Mouse (Mus musculus): ENCODE data around the gene Txnl4b.

Gene Txnl4b

DNA sequence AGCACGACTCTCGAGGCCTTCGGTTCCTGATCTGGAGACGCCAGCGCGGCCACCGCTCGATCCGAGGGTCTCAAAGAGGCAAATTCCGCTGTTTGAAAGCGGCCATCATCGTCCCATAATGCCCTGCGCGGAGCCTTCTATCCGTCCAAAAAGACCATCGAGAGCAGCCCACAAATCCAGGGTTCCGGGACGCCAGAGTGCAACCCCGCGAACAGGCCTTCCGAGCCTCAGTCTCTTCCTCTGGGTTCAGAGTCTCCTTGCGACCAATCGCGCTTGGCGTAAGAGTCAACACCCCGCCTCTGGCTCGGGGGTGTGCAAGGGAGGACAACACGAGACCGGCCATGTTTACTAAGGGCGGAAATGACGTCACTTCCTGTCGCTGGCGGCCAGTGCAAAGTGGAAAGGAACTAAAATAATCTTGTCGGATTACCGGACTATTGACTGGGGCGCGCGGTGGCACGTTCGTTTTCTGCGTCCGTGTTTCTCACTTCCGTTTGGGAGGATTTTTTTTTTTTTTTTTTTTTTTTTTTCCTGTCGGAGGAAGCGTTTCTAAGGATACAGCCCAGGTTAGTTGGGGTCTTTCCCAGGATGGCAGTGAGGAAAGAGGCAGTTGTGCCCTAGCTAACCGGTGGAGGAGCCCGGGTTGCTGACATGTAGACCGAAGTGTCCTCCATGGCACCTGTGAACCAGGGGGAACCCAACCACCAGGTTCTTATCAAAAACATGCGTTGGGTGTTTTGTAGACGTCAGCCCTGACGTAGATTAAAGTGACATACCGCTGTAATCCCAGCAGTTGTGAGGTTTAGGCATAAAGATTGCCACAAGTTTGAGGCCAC lies at the start of gene Txnl4b, which contains the start of gene Dhx38:
Gene Txnl4b (plus strand): TSS at position 395 of the 836 bp plus-strand sequence.
Gene Dhx38 (minus strand): TSS at position 364 of the 836 bp plus-strand sequence.
- in situ Hi-C loops (cut with MboI) = loop anchor here (25.0 kb wide), 1 partner anchor 1978 kb away; the partner anchor contains the start of gene Psmd7

DNA sequence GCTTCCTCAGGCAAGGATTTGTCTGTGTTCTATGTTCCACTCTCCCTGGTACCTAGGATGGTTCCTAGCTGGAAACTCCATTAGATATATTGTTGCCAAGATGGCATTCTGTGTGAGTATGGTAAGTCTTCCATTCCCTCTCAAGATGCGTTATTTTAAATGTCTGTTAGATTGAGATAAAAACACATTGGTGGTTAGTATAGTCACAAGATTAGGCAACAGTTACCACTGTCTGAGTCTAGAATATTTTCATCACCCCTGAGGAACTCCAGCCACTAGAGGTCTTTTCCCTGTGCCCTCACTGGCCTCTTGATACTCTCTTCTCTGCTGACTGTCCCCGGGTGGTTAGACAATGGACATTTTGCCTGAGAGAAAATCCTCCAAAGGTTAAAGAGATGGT lies 41.7 kb upstream of the Txnl4b start:
- in situ Hi-C loops (cut with MboI) = no loop called here

DNA sequence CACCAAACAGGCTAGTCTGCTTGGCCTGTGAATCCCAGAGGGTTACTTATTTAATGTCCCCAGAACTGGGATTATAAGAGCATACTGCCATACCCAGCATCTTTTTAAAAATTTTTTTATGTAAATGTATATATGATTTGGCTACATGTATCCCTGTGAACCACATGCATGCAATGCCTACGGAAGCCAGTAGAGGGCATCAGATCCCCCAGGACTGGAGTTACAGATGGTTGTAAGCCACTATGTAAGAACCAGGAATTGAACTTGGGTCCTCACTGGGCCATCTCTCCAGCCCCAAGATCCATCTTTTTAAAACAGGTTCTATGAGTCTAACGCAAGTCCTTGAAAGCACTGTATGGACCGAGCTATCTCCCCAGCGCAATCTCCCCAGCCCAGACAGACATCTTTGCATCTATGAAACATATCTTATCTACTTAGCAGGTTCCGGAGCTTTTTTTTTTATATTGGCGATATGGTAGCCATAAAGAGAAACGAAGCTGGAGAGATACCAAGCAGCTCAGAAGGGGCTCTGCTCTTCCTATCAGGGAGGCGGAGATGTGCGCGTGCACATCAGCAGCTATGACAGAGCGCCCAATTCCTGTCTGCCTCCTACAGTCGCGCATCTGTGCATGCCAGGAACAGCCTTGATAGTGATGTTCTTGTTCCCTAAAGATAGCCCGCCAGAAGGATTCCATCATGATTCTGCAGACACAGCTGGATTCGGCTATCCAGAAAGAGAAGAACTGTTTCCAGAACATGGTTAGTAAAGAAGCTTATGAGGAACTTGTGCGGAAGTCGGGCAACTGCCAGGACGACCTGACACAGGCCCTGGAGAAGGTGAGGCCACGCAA lies 30.3 kb upstream of the Txnl4b start:
- in situ Hi-C loops (cut with MboI) = no loop called here

DNA sequence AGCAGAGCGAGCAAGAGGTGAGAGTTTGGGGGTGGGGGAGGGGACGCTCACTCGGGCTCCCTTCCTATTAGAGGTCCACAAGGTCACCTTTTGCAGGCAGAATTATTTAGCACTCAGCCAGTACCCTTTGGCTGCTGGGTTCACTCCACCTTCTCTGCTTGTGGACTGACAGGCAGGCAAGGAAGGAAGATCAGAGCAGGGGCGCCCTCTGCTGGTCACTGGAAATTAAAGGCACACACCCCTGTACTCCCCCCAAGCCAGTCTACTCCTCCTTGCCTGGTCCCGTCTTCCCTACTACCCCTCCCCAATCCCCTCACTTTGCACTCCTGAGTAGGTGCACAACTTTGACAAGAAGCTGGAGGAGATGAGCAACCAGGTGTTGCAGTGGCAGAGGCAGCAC lies 29.0 kb upstream of the Txnl4b start:
- in situ Hi-C loops (cut with MboI) = no loop called here

DNA sequence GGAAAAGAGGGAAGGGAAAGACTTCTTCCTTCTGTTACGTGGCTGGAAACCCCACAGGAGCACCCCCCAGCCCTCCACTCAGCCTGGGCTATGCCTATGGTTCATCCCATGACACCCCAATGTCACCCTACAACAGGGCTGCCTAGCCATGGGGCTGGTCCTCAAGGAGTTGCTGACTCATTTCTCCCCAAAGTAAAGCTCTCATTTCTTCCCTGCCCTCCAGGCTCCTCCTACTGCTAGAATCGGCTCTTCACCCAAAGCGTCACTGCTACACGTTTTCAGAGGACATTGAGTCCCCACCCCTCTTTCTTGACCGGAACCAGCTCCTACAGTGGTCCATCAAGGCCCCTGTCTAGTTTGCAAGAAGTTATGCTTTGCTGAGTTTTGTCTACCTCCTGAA lies 23.5 kb upstream of the Txnl4b start:
- in situ Hi-C loops (cut with MboI) = no loop called here

DNA sequence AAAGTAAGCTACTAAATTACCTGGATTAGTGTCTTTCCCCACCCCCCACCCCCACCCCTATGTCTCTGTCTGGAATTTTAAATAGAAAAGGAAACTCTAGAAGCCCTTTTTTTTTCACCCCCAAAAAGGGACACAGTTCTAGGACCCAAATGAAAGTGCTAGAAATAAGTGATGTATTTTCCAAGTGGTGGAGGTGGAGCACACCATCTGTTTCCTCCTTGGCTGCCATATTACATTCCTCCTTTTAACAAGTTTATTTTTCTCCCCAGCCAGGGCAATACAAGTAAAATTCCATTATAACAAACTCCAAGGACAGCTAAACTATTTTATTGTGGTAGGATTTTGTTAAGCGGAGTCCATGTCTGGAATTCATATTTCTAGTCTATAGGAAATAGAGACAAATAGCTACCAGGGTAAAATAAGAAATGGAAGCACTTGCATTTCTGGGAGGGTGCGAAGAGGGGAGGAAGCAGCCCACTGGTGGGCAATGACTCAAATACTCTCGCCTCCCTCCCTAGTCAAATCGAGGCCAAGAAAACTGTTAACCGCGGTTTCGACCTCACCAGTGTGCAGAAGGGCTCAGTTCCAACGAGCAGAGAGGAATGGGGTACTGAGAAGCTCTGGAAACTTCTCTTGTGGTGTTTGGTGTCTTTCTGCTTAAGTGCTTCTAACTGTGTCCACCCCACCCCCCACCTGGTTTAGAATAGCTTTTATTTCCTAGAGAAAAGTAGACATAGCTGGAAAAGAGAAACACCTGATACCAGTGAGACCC lies 22.8 kb upstream of the Txnl4b start:
- in situ Hi-C loops (cut with MboI) = no loop called here

DNA sequence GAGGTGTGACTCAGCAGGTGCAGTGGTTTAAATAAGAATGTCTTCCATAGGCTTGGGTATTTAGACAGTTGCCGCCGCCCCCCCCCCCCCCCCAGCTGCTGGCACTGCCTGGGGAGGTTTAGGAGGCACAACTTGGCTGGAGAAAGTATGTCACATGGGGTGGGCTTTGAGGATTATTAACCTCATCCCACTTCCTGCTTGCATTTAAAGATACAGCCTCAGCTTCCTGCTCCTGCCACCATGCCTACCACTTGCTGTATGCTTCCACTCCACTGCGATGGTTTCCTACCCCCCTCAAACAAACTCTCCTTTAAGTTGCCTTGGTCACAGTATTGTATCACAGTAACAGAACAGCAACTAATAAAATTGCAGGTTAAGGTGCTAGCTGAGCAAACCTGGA lies 21.6 kb upstream of the Txnl4b start:
- in situ Hi-C loops (cut with MboI) = no loop called here

DNA sequence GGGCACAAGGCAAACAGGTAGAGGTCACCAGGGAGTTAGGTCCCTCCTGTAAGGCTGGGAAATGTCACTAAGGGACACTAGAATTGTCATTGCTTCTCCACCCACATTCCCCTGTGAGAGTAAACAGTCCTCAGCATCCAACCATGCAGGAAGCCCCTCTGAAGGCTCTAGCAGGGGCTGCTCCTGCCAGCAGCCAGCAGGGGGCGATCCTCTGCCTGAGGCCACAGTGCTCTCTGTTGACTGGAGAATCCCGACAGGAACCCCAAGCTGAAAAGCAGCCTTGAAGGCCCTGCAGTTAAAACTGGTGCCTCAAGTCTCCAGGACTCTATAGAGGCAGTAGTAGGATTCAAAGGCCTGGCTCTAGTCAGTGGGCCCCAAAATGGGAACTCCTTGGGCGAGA lies 14.0 kb upstream of the Txnl4b start:
- in situ Hi-C loops (cut with MboI) = loop anchor here (25.0 kb wide), 1 partner anchor 1964 kb away; the partner anchor contains the start of gene Psmd7

DNA sequence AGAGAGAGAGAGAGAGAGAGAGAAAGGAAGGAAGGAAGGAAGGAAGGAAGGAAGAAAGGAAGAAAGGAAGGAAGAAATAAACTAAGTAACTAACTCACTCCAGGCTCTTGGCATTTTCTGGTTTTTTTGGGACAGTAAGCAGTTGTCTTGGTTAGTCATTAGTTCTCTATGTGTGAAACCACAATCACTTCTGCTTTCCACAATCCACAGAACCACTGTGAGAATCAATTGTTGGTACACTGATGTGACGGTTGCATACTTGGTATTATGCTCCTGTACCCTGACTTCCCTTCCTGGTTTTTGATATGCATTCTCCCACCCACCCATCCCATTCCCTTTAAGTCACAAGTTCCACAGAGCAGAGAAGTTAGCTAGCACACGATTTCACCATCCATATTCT lies 1.8 kb upstream of the Txnl4b start:
- in situ Hi-C loops (cut with MboI) = loop anchor here (25.0 kb wide), 1 partner anchor 1977 kb away; the partner anchor contains the start of gene Psmd7

DNA sequence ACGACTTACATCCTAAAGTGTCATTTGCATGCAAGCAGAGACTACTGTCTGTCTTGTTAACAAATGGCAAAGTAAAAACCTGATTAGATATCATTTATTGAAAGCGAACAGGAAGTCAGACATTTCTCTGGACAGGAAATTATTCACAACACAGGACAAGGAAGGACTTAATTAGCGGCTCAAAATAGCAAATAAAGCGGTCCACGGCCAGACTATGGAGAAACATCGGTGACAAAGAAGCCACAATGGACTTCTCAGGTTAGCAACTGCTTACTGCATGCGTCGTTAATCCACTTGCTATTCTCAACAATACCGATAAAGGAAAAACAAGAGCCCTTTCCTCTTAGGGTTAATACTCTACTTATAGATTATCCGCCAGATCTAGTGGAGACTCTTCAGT lies 926 bp upstream of the Txnl4b start:
- in situ Hi-C loops (cut with MboI) = loop anchor here (25.0 kb wide), 1 partner anchor 1977 kb away; the partner anchor contains the start of gene Psmd7

DNA sequence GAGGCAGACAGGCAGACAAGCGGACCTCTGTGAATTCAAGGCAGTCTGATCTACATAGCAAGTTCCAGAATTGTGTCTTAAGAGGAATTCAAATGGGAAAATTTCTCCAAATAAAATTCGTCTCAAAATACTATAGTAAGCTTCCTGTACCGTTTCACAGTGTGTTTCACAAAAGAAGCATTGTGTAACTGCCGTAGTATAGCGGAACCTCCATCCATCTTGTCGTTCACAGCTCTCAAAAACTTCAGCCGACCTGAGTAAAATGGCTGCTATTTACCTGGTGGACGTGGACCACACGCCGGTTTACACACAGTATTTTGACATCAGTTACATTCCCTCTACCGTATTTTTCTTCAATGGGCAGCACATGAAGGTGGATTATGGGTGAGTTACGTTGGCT lies 5.4 kb downstream of the Txnl4b start:
- in situ Hi-C loops (cut with MboI) = loop anchor here (25.0 kb wide), 1 partner anchor 1984 kb away; the partner anchor contains the start of gene Psmd7

DNA sequence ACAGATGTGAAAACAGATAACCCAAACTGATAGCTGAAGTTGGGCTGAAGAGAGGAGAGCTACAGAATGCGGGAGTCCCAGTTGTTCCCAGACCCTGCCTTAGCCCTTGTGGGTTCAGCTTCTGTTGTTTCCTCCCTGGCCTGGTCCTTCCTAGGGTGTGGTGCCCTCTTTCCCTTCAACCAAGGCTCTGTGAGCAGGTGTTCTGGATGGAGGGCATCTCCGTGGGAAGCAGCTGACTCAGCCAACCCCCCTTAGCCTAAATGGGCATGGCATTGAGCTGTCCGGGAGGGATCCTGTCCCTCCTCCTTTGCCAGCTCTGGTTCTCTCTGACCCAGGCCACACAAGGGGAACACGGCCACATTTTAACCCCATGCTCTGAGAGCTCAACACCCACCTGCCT lies 10.6 kb downstream of the Txnl4b start:
- in situ Hi-C loops (cut with MboI) = no loop called here

DNA sequence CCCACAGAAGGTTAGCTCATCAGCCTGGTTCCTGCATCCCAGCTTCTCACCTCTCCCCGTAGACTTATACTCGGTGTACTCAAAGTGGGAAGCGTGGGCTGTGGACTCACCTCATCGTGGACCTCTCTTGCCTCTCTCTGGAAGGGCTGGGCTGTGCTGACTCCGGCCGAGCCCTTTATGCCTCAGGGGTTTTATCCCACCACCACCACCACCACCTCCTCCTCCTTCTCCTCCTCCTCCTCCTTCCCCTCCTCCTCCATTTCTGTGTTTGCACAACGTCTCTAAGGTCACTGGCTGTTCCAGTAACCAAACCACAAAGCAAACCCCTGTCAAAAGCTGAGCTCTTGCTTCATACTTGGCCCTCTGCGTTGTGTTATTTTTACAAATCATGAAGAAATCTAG lies 13.2 kb downstream of the Txnl4b start, which contains the start of gene Hp:
Gene Hp (minus strand): TSS at position 273 of the 402 bp plus-strand sequence.
- in situ Hi-C loops (cut with MboI) = no loop called here

DNA sequence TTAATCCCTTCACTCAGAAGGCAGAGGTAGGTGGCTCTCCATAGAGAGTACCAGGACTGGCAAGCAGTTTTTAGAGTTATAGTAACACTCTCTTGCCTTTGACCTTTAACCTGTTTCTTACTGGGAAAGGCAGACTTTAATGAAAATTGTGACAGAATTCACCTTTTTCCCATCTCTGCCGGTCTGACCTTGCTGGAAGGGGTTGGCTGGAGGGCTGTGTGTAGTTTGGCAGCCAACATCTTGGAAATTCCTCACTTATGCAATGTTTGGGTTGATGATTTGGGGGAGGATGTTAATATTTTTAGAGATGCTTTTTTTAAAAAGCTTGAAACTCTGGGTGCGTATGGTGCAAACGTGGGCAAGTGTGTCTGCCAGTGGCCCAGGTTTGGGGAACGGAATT lies 18.6 kb downstream of the Txnl4b start:
- in situ Hi-C loops (cut with MboI) = no loop called here

DNA sequence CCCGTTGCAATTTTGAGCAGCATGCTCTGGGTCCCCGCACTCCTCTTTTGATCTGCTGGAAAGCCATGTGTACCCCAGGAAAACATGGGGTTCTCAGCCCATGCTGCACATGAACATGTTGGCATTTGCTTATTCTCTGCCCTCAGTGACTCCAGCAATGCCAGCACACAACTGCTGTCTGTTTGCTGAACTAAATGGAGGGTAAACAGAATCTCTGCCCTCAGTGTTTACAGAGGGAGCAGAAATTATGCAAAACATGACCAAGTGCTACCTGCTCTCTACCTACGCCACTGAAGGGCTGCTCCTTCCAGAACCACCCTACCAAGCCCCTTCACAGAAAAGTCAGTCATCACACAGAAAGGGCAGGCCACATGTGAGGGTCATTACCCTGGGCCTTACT lies 19.1 kb downstream of the Txnl4b start:
- in situ Hi-C loops (cut with MboI) = no loop called here

DNA sequence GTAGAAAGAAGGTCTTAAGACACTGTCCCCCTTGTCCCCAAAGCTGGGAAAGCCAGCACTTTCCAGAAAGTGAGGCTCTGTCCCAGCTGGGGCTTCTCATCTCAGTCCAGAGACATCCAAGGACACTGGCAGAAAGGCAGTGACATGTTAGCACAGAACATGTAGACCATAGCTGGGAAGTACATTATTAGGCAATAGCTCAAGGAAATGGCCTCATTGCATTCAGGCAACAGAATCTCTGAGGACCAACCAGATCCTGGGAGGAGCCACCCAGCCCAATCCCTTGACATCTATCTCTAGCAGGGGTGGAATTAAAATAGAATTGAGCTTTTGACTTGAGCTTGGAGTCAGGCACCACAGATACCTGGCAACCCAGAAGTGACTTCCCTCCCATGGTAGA lies 20.0 kb downstream of the Txnl4b start:
- in situ Hi-C loops (cut with MboI) = no loop called here

DNA sequence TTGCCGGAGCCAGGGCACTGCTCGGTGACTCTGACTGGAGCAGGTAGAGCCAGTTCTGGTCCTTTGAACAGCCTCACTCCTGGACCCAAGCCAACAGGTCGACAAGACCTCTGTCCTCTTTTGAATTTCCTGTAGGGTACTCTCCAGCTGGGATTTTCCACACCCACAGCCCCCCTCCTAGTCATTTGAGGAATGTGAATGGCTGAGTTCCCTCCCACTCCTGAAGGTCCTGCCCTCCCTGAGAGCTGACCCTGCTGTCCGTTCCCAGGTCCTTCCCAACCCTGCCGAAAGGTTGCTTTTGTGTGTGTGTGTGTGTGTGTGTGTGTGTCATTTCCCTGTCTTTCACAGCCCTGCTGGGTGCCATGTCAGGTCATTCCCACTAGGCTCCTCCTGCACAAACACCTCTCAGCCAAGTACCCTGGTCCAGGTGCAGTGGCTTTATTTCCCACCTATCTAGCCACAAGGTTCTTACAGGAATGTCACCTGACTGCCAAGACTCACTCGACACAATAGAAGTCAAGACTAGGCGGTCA lies 21.3 kb downstream of the Txnl4b start:
- in situ Hi-C loops (cut with MboI) = no loop called here

DNA sequence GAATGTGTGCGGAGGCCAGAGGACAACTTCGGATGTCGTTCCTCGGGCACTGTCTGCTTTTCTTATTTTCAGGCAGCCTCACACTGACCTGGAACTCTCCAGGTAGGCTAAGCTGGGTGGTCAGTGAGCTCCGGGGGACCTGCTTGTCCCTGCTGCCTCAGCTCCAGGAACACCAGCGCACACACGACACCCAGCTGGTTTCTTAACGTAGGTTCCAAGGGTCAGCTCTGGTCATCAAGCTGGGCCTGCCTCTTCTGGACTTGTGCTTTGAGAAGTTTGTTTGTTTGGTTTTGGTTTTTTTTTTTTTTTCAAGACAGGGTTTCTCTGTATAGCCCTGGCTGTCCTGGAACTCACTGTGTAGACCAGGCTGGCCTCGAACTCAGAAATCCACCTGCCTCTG lies 25.2 kb downstream of the Txnl4b start:
- in situ Hi-C loops (cut with MboI) = no loop called here

DNA sequence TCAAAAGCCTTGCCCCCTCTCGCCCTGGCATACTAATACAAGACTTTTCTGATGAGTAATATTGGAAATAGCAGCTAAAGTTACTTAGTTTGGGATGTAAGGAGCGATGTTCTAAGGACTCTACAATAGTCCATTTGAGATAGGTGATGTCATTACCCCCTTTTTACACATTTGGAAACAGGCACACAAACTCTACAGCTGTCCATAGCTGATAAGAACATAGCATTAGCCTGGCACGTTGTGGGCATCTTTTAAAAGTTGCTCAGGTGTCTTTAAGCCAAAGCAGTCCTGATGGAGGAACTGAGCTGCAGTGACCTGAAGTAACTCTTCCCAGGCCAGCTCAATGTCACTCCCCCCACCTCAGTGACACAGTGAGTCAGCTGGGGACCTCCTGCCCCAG lies 25.7 kb downstream of the Txnl4b start:
- in situ Hi-C loops (cut with MboI) = no loop called here

DNA sequence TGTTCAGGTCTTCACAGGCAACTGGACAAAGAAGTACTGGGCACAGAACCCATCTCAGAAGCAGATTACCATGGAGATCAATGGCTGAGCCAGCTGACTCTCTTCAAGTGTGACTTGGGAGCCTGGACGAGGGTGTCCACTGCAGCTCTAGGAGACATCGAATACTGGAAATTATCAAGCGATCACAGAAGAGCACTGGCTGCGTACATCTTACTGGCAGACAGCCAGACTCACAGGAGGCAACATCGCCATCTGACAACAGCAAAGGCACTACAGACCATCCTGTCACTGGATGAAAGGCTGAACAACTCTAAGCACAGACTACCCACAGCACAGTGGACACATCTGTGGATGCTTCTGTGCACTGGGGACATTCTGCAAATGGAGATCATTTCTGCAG lies 26.5 kb downstream of the Txnl4b start:
- in situ Hi-C loops (cut with MboI) = no loop called here

DNA sequence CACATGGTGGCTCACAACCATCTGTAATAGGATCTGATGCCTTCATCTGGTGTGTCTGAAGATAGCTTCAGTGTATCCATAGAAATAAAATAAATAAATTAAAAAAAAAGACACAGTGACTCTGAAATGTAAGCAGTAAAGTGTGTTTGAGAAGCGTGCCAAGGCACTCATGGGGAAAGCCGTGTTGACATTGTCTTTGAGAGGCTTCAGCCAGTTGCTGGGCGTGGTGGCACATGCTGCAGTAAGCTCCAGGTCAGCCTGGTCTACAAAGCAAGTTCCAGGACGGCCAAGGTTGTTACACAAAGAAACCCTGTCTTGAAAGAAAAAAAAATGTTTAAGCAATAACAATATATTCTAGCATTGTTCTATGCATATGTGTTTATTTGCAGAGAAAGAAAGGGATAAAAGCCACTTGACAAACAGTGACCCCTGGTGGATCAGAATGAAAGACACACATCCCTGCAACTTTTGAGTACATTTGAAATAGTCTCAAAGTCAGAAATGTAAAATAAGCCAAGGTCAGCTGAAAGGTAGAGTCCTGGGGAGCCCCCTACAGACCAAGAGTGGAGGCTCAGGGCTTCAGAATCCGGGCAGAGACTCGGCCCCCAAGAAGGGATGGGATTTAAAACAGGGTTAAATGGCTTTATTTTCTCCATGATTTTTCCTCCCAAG lies 27.6 kb downstream of the Txnl4b start:
- in situ Hi-C loops (cut with MboI) = no loop called here
